Mouse (Mus musculus) liver, embryonic 14.5 days (tissue): Measurements from ENCODE around the gene Klhl23. TPM values are rescaled to one million over a fixed set of nuclear protein-coding genes. Genes with fewer than 3 reads are reported as not detected.
"Not testable (repeated sequence)": the region's sequence is repeated elsewhere in the genome, so short reads cannot be mapped to it uniquely, and the experiment has no call there.

Source experiments
- ATAC-seq: fragments of 200-750 bp; cut with Nextera tagmentation; 2 replicates; pipeline ENCODE4 v1.8.0; 2017; ENCODE audit warnings: moderate number of reproducible peaks, mild to moderate bottlenecking, moderate library complexity; ENCODE audit not compliant: insufficient read depth
- DNase-seq, 3 experiments: peaks; one replicate each; pipeline ENCODE4 v3.0.0-alpha.2; 2012 to 2013; ENCODE audit warnings: low read depth in 3 of 3, low spot score in 3 of 3
- H3K27ac ChIP-seq: fragments of 300-500 bp; sonication (generic); 2 replicates; pipeline ENCODE4 v1.5.1; 2014; ENCODE audit warnings: moderate library complexity, mild to moderate bottlenecking, control low read depth, inconsistent platforms
- H3K27me3 ChIP-seq: fragments of 300-500 bp; sonication (generic); 2 replicates; pipeline ENCODE4 v1.6.1; 2014; ENCODE audit warnings: mild to moderate bottlenecking, low read length, moderate library complexity; ENCODE audit not compliant: control insufficient read depth, insufficient read depth
- H3K36me3 ChIP-seq: fragments of 300-500 bp; sonication (generic); replicated peaks from 2 replicates; pipeline ENCODE4 v1.6.1; 2014; ENCODE audit warnings: low read depth; ENCODE audit not compliant: control insufficient read depth, insufficient read depth
- H3K4me1 ChIP-seq, 2 experiments: fragments of 200-500 bp in 1 of 2; fragments of 300-500 bp in 1 of 2; sonication (generic) in 1 of 2; replicated peaks; 2 replicates each; pipeline ENCODE4 v1.6.1; 2012 to 2014; ENCODE audit warnings: antibody characterized with exemption in 1 of 2, inconsistent platforms in 1 of 2, low read length in 1 of 2; ENCODE audit not compliant: control insufficient read depth in 2 of 2, insufficient read depth in 2 of 2
- H3K4me2 ChIP-seq: fragments of 300-500 bp; sonication (generic); 2 replicates; pipeline ENCODE4 v1.6.1; 2014; ENCODE audit warnings: low read depth, mild to moderate bottlenecking, control low read depth, moderate library complexity
- H3K4me3 ChIP-seq, 2 experiments: fragments of 200-500 bp in 1 of 2; fragments of 300-500 bp in 1 of 2; sonication (generic) in 1 of 2; 2 replicates each; pipeline ENCODE4 v1.5.1; 2012 to 2014; ENCODE audit warnings: low read depth in 2 of 2, low read length in 2 of 2, mild to moderate bottlenecking in 2 of 2, control low read depth in 1 of 2, inconsistent platforms in 1 of 2, moderate library complexity in 1 of 2; ENCODE audit not compliant: insufficient read depth in 1 of 2
- H3K9ac ChIP-seq: fragments of 300-500 bp; sonication (generic); replicated peaks from 2 replicates; pipeline ENCODE4 v1.6.1; 2014; ENCODE audit warnings: mild to moderate bottlenecking, control low read depth, moderate library complexity
- H3K9me3 ChIP-seq: fragments of 300-500 bp; sonication (generic); 2 replicates; pipeline ENCODE4 v1.6.1; 2016; ENCODE audit warnings: low read length, mixed read lengths; ENCODE audit not compliant: control insufficient read depth
- CTCF ChIP-seq: IDR thresholded peaks from 2 replicates; pipeline ENCODE4 v1.5.1; 2016; ENCODE audit warnings: antibody characterized with exemption, low read depth, control low read depth
- EP300 ChIP-seq: IDR thresholded peaks from 2 replicates; pipeline ENCODE4 v1.6.1; 2016; ENCODE audit warnings: antibody characterized with exemption, low read depth
- WGBS: fragments of 180-500 bp; shearing (Covaris S2); extraction: QIAGEN DNeasy Blood & Tissue Kit; methylation state at CpG from one replicate; pipeline ENCODE4 v1.1.7; 2014; ENCODE audit not compliant: insufficient replicate concordance; 5-methylcytosine and 5-hydroxymethylcytosine counted together
- polyA plus RNA-seq, 2 experiments: library from polyadenylated mRNA; depleted of rRNA in 1 of 2; stranded (reverse) in 1 of 2; unstranded in 1 of 2; fragments of >200 nt; fragmentation: Nextera tagmentation in 1 of 2; extraction: Ambion mirVana in 1 of 2; gene quantifications; 2 replicates each; pipeline versions ENCODE4 v1.2.1 to v1.2.3; 2012 to 2014

Klhl23 gene
- polyA plus RNA-seq, 2 experiments, result 12.0 to 15.7 TPM

DNA sequence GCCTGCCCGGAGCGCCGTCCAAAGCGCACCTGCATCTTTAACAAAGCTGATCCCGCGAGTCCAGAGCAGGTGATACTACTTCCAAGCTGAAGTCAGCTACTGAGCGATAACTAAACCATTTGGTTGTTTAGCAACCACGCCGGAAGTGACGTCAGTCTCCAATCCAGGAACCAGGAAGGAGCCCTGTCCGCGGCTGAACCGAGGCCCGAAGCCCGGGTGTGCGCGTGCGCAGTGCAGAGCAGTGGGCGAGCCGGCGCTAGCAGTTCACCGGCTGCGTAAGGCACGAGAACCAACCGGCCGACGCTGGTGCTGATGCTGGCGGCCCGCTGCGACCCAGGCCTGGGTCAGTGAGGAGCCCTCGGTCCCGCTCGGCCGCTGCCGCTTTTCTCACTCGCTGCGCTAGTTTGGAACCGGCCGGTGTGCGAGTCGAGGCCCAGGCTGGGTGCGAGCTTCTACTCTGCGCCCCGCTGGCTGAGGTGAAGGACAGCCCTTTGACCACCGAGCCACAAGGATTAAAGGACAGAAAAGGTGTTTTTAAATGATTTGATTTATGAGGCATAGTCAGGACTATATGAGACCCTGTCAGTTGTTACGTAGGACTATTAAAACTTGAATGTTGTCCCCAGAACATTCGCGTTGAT lies 32.2 kb upstream of the Klhl23 start, which contains the start of the genes Ccdc173 and Phospho2:
Gene Ccdc173 (minus strand): TSS at position 147 of the 641 bp plus-strand sequence.
Gene Phospho2 (plus strand): TSS at position 195 of the 641 bp plus-strand sequence.
- DNase-seq, result peak; percentile 98 to 99 (median 99)
- Histone ChIP-seq H3K9me3 (no peaks in the 10 kb centered on the region), H3K4me2 (peak within 1 kb of the TSS; percentile 96), H3K27me3 (no peaks in the 10 kb centered on the region), H3K4me1 (peaks cover 4% of the 10 kb centered on the region in 2 experiments), H3K27ac (peak within 1 kb of the TSS; percentile 61), H3K9ac (peak within 1 kb of the TSS; percentile 81), H3K4me3 (peak within 1 kb of the TSS; percentile 70 to 71), H3K36me3 (peaks cover 4% of the 10 kb centered on the region)
- no peak for TF ChIP-seq CTCF
- no peak; the same call in 1 of the 2 replicates for TF ChIP-seq EP300
- 2% methylated on average over 48 of the region's 48 CpGs for WGBS
- peak; percentile 95 for ATAC-seq

DNA sequence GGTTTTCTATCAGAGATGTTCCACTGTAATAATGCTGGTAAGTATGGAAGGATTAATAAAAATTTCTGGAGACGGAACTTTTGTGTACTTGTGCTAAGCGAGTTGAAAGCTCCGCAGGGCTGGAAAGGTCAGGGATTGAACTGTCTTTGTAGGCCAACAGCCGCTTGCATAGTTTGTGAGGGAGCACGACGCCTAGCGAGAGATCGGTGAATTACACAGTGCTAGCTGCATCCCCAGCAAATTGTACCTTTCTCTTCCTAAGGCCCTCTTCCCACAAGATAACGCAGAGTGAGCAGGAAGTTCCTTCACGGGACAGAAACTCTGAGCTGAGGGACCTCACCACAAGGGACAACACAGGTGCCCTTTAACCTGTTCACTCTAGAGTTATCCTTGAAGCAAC lies 31.5 kb upstream of the Klhl23 start:
- H3K9ac ChIP-seq, result peak overlapping the region; percentile 81
- H3K36me3 ChIP-seq, result peaks cover 5% of the 10 kb centered on the region
- no peaks in the 10 kb centered on the region for H3K9me3 ChIP-seq
- peak overlapping the region; percentile 96 for H3K4me2 ChIP-seq
- peak overlapping the region; percentile 61 for H3K27ac ChIP-seq
- no peaks in the 10 kb centered on the region for H3K27me3 ChIP-seq
- TF ChIP-seq CTCF (peak; percentile 98), EP300 (no peak)
- ATAC-seq (peak; percentile 66), DNase-seq (peak; percentile 83 to 88 (median 84))
- under 1% methylated on average over 10 of the region's 10 CpGs for WGBS
- peak overlapping the region; percentile 62 to 71 for H3K4me3 ChIP-seq
- peaks cover 4% of the 10 kb centered on the region in 2 experiments for H3K4me1 ChIP-seq

DNA sequence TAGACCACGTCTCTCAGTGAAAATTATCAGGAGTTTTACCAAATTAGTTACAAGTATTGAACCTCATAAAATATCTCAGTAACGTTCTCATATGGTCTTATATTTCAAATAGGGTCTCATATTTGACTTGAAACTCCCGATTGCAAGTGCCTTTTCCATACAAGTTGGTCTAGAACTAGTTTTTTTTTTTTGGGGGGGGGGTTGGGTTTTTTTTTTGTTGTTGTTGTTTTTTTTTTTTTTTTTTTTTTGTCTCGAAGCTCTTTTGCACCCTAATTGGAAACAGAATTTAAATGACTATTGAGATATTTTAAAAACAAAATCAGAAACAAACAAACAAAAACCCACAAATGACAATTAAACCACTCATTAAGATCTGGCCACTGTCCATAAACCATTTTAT lies 31.0 kb upstream of the Klhl23 start:
- Histone ChIP-seq H3K9me3 (no peaks in the 10 kb centered on the region), H3K4me1 (peaks cover 4% of the 10 kb centered on the region in 2 experiments)
- no peak for TF ChIP-seq CTCF
- no peak for TF ChIP-seq EP300

DNA sequence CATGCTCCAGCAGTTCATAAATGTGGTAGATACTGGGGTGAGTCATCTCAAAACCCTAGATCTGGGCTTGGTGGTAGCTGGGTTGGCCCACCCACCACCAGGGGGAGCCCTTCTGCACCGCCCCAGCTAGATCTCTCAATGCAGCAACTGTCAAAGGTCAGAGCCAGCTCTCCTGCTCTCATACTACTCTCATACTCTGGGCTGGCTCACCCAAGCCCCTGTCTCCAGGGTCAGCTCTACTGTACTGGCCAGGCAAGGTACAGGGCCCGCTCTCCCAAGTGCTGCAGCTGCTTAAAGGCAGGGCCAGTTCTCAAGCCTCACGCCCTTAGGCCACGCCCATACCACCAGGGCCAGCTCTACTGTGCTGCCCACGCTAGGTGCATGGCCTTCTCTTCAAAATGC lies 18.8 kb upstream of the Klhl23 start:
- WGBS, result 17% methylated on average over 5 of the region's 5 CpGs
- Histone ChIP-seq H3K27ac (peak overlapping the region; percentile 17; the same call in 1 of the 2 replicates), H3K9ac (peak overlapping the region; percentile 23), H3K4me2 (peak overlapping the region; percentile 64), H3K36me3 (no peaks in the 10 kb centered on the region), H3K27me3 (no peaks in the 10 kb centered on the region), H3K9me3 (no peaks in the 10 kb centered on the region), H3K4me1 (peaks cover 3 to 23% of the 10 kb centered on the region in 2 experiments; a peak in 3 of 4 replicates), H3K4me3 (peak overlapping the region; percentile 40 to 44; a peak in 3 of 4 replicates)
- TF ChIP-seq EP300 (no peak; the same call in 1 of the 2 replicates), CTCF (peak; percentile 98)
- ATAC-seq (peak; percentile 91), DNase-seq (peak; percentile 64 to 70 (median 65))

More for the DNA sequence above, 31.0 kb upstream of the Klhl23 start:
- no peak for ATAC-seq
- no peak for DNase-seq
- peaks cover 9% of the 10 kb centered on the region for H3K36me3 ChIP-seq
- H3K4me3 ChIP-seq, result peak overlapping the region in 1 of 2 experiments; percentile 71; a peak in 1 of 4 replicates
- WGBS, result 38% methylated on average over 4 of the region's 4 CpGs
- peak overlapping the region; percentile 96 for H3K4me2 ChIP-seq
- no peak overlapping the region for H3K9ac ChIP-seq
- no peaks in the 10 kb centered on the region for H3K27me3 ChIP-seq
- H3K27ac ChIP-seq, result no peak overlapping the region

DNA sequence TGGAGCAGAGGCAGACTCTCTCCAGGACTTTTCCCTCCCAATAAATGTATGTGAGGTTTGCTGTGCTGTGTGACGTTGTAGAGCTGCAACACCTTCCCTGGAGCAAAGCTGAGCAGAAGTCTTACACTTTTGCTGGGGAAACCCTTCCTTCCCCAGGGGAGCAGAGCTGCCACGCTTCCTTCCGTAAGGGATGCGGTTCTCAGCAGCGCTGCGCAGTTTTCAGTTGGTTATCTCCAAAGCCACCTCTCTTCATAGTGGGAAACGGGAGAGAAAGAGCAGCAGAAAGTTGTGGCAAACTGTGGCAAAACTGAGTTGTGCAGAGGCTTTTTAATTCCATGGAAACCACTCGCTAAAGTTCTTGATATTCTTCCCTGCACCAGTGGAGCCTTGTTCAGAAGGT lies 18.0 kb upstream of the Klhl23 start:
- WGBS, result 46% methylated on average over 8 of the region's 8 CpGs
- H3K27me3 ChIP-seq, result no peaks in the 10 kb centered on the region
- no peak for DNase-seq
- no peak for ATAC-seq
- H3K36me3 ChIP-seq, result no peaks in the 10 kb centered on the region
- no peaks in the 10 kb centered on the region for H3K9me3 ChIP-seq
- no peak overlapping the region for H3K27ac ChIP-seq
- TF ChIP-seq CTCF (no peak), EP300 (no peak)
- H3K4me3 ChIP-seq, result peak overlapping the region in 1 of 2 experiments; percentile 24; a peak in 1 of 4 replicates
- H3K4me1 ChIP-seq, result peaks cover 3 to 23% of the 10 kb centered on the region in 2 experiments; a peak in 3 of 4 replicates
- H3K4me2 ChIP-seq, result peak overlapping the region; percentile 64
- no peak overlapping the region; the same call in 1 of the 2 replicates for H3K9ac ChIP-seq

DNA sequence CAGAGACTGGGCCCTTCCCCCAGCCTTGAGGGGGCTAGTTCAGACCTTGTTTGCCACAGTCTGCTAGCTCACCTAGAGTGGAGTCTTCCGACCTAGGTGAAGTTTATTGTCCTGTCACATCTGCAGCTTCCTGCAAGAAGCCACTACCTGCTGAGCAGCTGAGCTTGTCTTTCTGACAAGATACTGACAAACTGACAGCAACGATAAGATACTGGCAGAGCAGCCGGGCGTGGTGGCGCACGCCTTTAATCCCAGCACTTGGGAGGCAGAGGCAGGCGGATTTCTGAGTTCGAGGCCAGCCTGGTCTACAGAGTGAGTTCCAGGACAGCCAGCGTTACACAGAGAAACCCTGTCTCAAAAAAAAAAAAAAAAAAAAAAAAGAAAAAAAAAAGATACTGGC lies 17.1 kb upstream of the Klhl23 start:
- WGBS, result 46% methylated on average over 8 of the region's 9 CpGs
- not testable (repeated sequence) for ATAC-seq, H3K4me2 ChIP-seq, H3K9ac ChIP-seq, H3K27me3 ChIP-seq, H3K27ac ChIP-seq, H3K4me3 ChIP-seq, H3K9me3 ChIP-seq, H3K36me3 ChIP-seq, DNase-seq
- peaks cover 3 to 23% of the 10 kb centered on the region in 2 experiments; a peak in 3 of 4 replicates for H3K4me1 ChIP-seq
